Mouse (Mus musculus) bone marrow macrophage, adult 2 months (primary cell): ENCODE measurements around the gene Spink8. TPM values are rescaled to one million over a fixed set of nuclear protein-coding genes. Genes with fewer than 3 reads are reported as not detected.

Experiments
- H3K27ac ChIP-seq: 2 replicates; pipeline ENCODE4 v1.5.1; 2012; ENCODE audit warnings: low read depth, low read length; ENCODE audit not compliant: insufficient read depth
- H3K4me1 ChIP-seq: 2 replicates; pipeline ENCODE4 v1.6.1; 2012; ENCODE audit warnings: low read length; ENCODE audit not compliant: control insufficient read depth, insufficient read depth
- H3K4me3 ChIP-seq: 2 replicates; pipeline ENCODE4 v1.5.1; 2012; ENCODE audit warnings: mild to moderate bottlenecking, low read length, moderate library complexity; ENCODE audit not compliant: insufficient read depth
- CTCF ChIP-seq: IDR thresholded peaks from 2 replicates; pipeline ENCODE4 v1.5.1; 2012; ENCODE audit warnings: low read depth, mild to moderate bottlenecking, low read length, moderate library complexity
- POLR2A ChIP-seq: IDR thresholded peaks from 2 replicates; pipeline ENCODE4 v1.6.1; 2012; ENCODE audit warnings: mild to moderate bottlenecking, low read depth, low read length, borderline replicate concordance
- polyA plus RNA-seq: library from polyadenylated mRNA; stranded (reverse); fragments of >200 nt; gene quantifications from 2 replicates; pipeline ENCODE4 v1.2.4, GENCODE M21; 2012; ENCODE audit not compliant: missing spikeins, insufficient read depth, insufficient read length

Gene Spink8
- polyA plus RNA-seq, 1 experiment = not detected

DNA sequence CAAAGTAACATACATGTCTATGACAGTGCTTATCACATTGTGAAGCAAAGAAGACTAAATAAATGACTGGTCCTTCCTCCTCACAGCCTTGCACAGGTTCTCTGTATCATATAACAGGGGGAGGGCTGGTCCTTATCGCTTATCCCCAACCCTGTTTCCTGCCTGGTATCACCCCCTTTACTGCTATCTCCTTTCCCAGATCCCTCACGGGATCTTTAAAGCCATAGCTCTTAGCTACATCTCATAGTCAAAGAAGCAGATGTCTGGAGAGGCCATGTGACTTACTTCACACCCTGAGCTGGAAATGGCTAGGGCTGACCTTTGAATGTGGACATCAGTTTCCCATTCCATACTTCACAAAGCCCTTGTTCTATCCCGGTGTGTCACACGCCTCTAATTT is 13.7 kb downstream of the Spink8 start:
- Histone ChIP-seq H3K4me1 (no peaks in the 10 kb centered on the region), H3K4me3 (no peak overlapping the region), H3K27ac (no peak overlapping the region)
- TF ChIP-seq CTCF (no peak), POLR2A (no peak)

DNA sequence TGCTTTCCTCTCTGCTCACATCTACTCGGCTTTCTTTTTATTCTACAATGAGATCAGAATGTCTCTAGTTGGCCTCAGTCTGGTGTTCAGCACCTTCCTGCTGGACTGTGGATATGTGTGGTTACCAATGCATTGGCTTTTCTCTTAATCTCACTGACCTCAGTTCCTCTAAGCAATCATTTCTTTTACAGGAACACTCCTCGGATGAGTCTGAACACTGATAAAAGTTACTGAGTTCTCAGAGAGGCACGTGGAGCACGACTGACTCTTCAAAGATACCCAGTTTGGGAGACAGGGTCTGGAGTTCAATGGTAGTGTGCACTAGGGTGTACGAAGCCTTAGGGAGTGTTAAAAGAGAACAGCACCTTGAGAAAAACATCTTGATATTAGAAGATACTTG is 14.1 kb downstream of the Spink8 start:
- H3K4me3 ChIP-seq = no peak overlapping the region
- no peaks in the 10 kb centered on the region for H3K4me1 ChIP-seq
- no peak overlapping the region for H3K27ac ChIP-seq
- TF ChIP-seq CTCF (no peak), POLR2A (no peak)

DNA sequence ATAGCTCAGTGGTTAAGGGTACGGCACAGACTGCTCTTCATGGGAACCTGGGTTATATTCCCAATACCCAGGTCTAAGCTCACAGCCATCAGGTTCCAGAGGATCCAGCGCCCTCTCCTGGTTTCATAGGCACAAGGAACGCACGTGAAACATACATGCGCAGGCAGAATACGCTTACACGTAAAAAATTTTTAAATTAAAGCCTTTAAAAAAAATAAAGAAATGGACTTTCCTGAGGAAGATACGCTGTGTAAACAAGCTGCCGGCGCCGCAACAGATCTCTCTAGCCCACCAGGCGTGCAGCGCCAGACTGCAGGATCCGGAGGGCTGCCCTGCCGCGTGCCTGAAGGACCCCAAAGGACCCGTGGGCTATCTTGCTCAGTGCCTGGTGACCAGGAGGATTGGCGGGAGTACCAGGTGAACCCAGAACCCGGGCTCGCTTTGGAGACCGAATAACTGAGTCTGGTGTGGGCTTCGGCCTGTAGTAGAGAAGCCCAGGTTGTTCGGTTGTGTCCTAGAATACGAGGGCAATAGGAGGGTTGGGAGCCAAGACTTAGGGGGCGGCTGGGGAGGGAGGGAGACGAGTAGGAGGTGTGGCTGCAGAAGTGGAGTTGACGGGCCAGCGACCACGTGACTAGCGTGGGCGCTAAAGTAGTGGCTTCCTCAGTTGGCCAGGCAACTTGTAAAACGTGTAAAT is 20.5 kb downstream of the Spink8 start, which contains the start of gene Nme6:
Gene Nme6, plus strand, starts transcription at position 359 of the 697 bp plus-strand sequence.
- Histone ChIP-seq H3K27ac (peak within 1 kb of the TSS; percentile 51), H3K4me3 (peak within 1 kb of the TSS; percentile 75), H3K4me1 (no peaks in the 10 kb centered on the region)
- TF ChIP-seq CTCF (peak; percentile 95), POLR2A (no peak)

DNA sequence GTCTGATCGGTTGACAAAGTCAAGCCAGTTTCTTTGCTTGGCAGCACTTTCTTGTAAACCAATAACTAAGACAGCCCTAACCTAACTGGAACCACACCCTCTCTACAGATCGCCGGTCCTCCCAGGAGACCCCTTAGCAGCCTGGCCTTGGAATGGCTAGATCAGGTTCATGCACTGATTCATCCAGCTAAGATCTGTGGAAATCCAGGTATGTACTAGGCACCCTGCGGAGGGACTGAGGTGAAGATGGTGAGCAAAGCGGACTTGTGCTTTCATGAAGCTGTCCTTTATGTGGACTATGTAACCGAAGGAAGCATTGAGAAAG is 21.0 kb downstream of the Spink8 start:
- Histone ChIP-seq H3K4me3 (peak overlapping the region; percentile 75), H3K27ac (no peak overlapping the region), H3K4me1 (no peaks in the 10 kb centered on the region)
- TF ChIP-seq POLR2A (no peak), CTCF (no peak)

DNA sequence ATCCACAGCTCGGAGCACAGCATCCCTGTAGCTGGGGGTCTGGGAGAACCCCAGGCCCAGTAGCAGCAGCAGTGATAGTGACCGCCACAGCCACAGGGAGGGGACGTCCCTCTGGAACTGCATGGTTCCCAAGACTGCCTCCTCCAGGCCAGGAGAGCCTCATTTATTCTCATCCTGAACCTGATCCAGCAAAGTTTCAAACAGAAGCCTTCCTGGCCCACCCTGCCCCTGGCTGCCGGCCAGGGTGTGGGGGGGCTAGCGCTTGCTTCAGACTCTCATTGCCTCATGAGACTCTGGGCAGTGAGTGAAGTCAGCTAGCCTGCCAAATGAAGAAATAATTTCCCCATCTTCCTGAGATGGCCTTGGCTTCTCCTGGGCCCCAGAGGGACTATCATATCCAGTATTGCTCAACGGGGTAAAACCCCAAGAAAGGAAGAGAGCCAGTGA is 37.3 kb downstream of the Spink8 start, which contains the start of gene Camp:
Gene Camp, minus strand, starts transcription at position 306 of the 447 bp plus-strand sequence.
- TF ChIP-seq POLR2A = no peak
- no peak for TF ChIP-seq CTCF
- no peak within 1 kb of the TSS for H3K4me3 ChIP-seq
- H3K4me1 ChIP-seq = peaks cover 17% of the 10 kb centered on the region
- H3K27ac ChIP-seq = no peak within 1 kb of the TSS

DNA sequence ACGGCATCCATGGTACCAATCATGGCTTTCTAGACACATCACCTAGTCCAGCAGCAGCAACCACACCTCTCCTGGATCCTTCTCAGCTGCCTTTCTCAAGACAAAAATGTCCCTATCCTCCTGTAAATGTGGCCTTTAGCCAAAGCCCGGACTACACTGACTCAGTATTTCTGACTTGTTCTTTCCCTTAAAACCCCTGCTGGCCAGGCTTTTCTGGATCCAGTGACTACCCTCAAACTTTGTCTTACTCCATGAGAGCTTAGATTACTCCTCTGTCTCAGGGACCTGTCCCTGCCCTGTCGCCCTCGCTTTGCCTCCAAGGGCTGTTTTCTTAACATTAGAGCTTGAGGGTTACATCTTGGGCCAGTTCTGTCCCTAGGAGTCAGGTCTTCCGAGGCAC is 38.0 kb downstream of the Spink8 start:
- no peak for TF ChIP-seq CTCF
- no peak for TF ChIP-seq POLR2A
- no peak overlapping the region for H3K27ac ChIP-seq
- H3K4me1 ChIP-seq = peaks cover 17% of the 10 kb centered on the region

DNA sequence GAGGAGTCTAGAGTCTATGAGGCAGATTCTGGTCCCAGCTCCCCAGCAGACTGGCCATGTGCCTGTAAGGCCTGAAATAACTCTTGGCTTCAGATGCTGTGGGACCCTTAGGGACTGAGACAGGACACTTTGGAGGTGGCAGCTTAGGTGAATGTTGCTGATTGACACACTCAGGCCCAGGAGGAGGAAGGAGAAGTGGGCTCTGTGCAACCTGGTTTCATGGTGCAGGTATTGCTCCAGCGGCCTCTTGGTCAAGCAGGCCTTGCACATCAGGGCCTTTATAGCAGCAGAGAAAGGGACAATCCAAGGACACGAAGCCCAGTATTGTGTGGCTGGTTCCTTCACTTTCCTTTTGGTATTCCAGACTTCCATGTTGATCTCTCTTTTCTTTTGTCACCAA is 42.3 kb downstream of the Spink8 start:
- Histone ChIP-seq H3K4me3 (no peak overlapping the region), H3K27ac (no peak overlapping the region), H3K4me1 (peaks cover 17% of the 10 kb centered on the region)
- no peak for TF ChIP-seq CTCF
- no peak for TF ChIP-seq POLR2A

More for the DNA sequence above, 38.0 kb downstream of the Spink8 start:
- H3K4me3 ChIP-seq = no peak overlapping the region

DNA sequence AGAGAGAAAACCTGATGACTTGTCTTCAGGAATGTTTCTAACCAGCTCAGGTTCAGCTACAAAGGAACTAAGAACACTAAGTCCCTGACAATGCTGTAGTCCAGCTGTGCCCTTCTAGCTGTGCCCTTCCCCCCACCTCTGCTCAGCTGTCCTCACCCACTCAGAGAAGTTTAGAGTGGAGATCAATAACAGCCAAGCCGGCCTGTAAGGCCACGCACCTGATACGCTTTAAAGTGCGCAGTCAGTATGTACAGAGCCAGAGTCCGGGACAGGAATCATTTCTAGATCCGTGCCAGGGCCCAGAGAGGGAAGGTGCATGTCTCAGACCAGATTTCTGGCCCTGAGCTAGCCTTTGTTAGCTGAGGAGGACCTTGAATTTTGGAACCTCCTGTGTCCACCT is 43.9 kb downstream of the Spink8 start:
- H3K27ac ChIP-seq = no peak overlapping the region

DNA sequence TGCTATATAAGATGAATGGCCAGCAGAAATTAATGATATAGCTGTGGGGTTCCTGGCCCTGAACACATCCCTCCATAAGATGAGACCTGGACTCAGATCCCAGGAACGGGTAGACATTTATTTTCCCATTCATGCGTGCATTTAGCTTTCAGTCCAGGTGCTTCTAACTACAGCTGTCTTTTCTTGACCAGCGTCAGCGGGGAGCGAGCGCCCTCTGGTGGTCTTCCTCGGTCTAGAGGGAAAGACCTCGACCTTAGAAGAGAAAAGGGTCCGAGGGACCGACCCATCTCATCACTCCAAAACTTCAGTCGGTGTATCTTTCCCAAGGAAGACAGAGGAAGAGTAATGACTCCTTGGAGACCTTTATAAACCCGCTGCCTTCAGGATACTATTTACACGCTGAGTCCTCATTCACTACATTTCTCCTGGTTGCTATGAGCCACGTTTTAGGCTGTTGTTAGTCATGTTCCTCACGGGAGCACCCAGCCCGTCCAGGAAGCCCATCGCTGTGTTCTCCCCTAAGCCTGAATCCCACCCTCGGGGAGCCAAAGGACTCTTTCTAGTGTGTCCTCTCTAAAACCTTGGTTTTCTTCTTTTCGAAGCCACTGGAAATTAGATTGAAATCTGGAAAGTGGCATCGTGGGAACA is 50.4 kb downstream of the Spink8 start:
- H3K4me1 ChIP-seq = peaks cover 9% of the 10 kb centered on the region; the same call in 1 of the 2 replicates
- H3K4me3 ChIP-seq = peak overlapping the region; percentile 31; the same call in 1 of the 2 replicates
- peak; percentile 89 for TF ChIP-seq CTCF
- TF ChIP-seq POLR2A = no peak
- no peak overlapping the region for H3K27ac ChIP-seq

More for the DNA sequence above, 43.9 kb downstream of the Spink8 start:
- TF ChIP-seq POLR2A = no peak
- no peak for TF ChIP-seq CTCF
- Histone ChIP-seq H3K4me3 (no peak overlapping the region), H3K4me1 (peaks cover 5% of the 10 kb centered on the region; the same call in 1 of the 2 replicates)

DNA sequence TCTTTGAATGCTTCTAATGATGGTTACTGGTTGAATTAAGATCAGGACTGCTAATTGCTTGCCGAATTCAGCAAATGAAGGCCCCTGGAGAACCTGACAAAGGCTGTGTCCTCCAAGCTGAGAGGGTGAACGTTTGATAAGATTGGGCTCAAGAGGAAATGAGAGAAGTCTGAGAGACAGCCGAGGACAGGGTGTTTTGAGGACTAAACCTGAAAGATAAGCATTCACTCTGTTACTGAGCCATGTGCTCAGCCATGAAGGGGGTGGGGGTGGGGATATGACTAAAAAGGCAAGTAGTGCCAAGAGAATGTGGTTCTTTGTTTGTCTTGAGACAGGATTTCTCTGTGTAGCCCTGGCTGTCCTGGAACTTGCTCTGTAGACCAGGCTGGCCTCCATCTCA is 51.0 kb downstream of the Spink8 start:
- Histone ChIP-seq H3K27ac (no peak overlapping the region), H3K4me1 (peaks cover 9% of the 10 kb centered on the region; the same call in 1 of the 2 replicates), H3K4me3 (no peak overlapping the region)
- TF ChIP-seq CTCF (no peak), POLR2A (no peak)

DNA sequence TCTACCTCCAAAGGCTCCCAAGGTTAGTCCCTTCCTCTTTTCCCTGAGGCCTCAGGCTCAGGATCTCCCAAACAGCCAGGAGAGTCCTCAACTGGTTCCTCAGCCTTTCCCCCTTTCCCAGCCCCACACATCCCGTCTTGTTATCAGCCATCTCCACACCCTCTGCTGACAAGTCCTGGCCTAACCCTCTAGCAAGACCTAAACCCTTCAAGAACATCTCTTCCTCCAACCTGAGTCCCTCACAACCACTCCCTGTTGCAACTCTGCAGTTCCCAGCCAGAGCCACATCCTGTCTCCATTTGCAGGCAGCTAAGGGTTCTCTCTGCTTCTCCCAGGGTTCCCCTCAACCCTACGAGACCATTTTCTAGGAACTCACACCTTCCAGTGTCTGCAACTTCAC is 54.1 kb downstream of the Spink8 start:
- Histone ChIP-seq H3K27ac (no peak overlapping the region), H3K4me1 (peaks cover 8% of the 10 kb centered on the region; the same call in 1 of the 2 replicates), H3K4me3 (no peak overlapping the region)
- TF ChIP-seq POLR2A (no peak), CTCF (no peak)
